Comparison of ENCODE assay signal across 10 mouse cellular contexts in genomic region chr13:52154844-52155587, GRCm38 (mm10).
DNase-seq lines count a peak whose midpoint lies in the region; ATAC-seq and TF ChIP-seq lines count a peak whose summit lies in the region.
"Had no signal": no experiment of that assay in that cellular context is flagged by ENCODE, and none has a peak within 500 bp of the region (broad histone marks: within the 10 kb centered on the region; RNA-seq: fewer than 3 reads in every experiment).

No protein-coding gene starts in this region.

- intact Hi-C loops in heart, adult 2 months (cut with DNase I) = no loop called here

- ATAC-seq in lung, embryonic 16.5 days (ENCODE audit: low read depth) = peak; percentile 75
- ATAC-seq in stomach, embryonic 14.5 days (ENCODE audit: insufficient number of reproducible peaks, insufficient read depth, low FRiP score, low read depth) = peak; percentile 39; the same call in 1 of the 2 replicates
- ATAC-seq: Patski had no signal

- TF ChIP-seq EP300 in heart, adult 2 months (IDR thresholded peaks at IDR 0.05; ENCODE audit: insufficient read depth, low read depth, low read length) = no peak

- H3K79me2 ChIP-seq in heart, adult 2 months (replicated peaks; ENCODE audit: control insufficient read depth, insufficient read depth, low read length) = no peaks in the 10 kb centered on the region

- H3K9me3 ChIP-seq in lung, embryonic 16.5 days (ENCODE audit: control insufficient read depth, low read length) = no peaks in the 10 kb centered on the region
- H3K9me3 ChIP-seq in stomach, embryonic 14.5 days (ENCODE audit: control insufficient read depth, low read depth, low read length) = no peaks in the 10 kb centered on the region
- H3K9me3 ChIP-seq: heart, embryonic 13.5 days had no signal

- H3K27me3 ChIP-seq in heart, adult 2 months (ENCODE audit: control insufficient read depth, insufficient read depth, low read length) = no peaks in the 10 kb centered on the region
- H3K27me3 ChIP-seq in lung, embryonic 16.5 days (ENCODE audit: control insufficient read depth, insufficient read depth, low read depth, low read length) = no peaks in the 10 kb centered on the region
- H3K27me3 ChIP-seq in stomach, embryonic 14.5 days (ENCODE audit: control insufficient read depth, insufficient read depth, low read length) = no peaks in the 10 kb centered on the region
- H3K27me3 ChIP-seq: heart, embryonic 13.5 days; Patski had no signal

- H3K27ac ChIP-seq in heart, adult 2 months = no peak overlapping the region
- H3K27ac ChIP-seq in layer of hippocampus, adult 2 months = peak overlapping the region; percentile 86
- H3K27ac ChIP-seq in lung, embryonic 16.5 days (ENCODE audit: low read length) = peak overlapping the region; percentile 41
- no peak overlapping the region for H3K27ac ChIP-seq in stomach, embryonic 14.5 days (ENCODE audit: low read length)
- H3K27ac ChIP-seq: heart, embryonic 13.5 days had no signal

- H3K36me3 ChIP-seq in heart, adult 2 months (ENCODE audit: control insufficient read depth, insufficient read depth, low read length) = no peaks in the 10 kb centered on the region
- no peaks in the 10 kb centered on the region for H3K36me3 ChIP-seq in lung, embryonic 16.5 days (ENCODE audit: control insufficient read depth, insufficient read depth, low read length)
- no peaks in the 10 kb centered on the region for H3K36me3 ChIP-seq in stomach, embryonic 14.5 days (ENCODE audit: control insufficient read depth, insufficient read depth, low read length)
- H3K36me3 ChIP-seq: heart, embryonic 13.5 days had no signal

- no peak for TF ChIP-seq POLR2A in heart, adult 2 months (IDR thresholded peaks at IDR 0.05; ENCODE audit: insufficient read depth, low read depth, low read length)

- H3K9ac ChIP-seq in heart, adult 2 months (ENCODE audit: low read depth, low read length) = no peak overlapping the region
- no peak overlapping the region for H3K9ac ChIP-seq in lung, embryonic 16.5 days (ENCODE audit: low read length)
- H3K9ac ChIP-seq in stomach, embryonic 14.5 days (replicated peaks; ENCODE audit: low read depth, low read length) = no peak overlapping the region
- H3K9ac ChIP-seq: heart, embryonic 13.5 days had no signal

- no peak overlapping the region for H3K4me3 ChIP-seq in heart, adult 2 months
- no peak overlapping the region; the same call in 1 of the 2 replicates for H3K4me3 ChIP-seq in layer of hippocampus, adult 2 months
- no peak overlapping the region for H3K4me3 ChIP-seq in lung, embryonic 16.5 days (ENCODE audit: low read length)
- no peak overlapping the region for H3K4me3 ChIP-seq in stomach, embryonic 14.5 days (ENCODE audit: low read depth, low read length)
- H3K4me3 ChIP-seq: heart, embryonic 13.5 days had no signal

- DNase-seq in heart, adult 2 months = peak; percentile 9 to 22
- DNase-seq in heart, adult 9 months (ENCODE audit: low spot score in 2 of 2) = no peak
- DNase-seq in brain, embryonic 18.5 days (ENCODE audit: low read depth, low spot score) = peak; percentile 71
- peak; percentile 12 for DNase-seq in heart, postnatal 4 days
- peak; percentile 36 to 82 for DNase-seq in layer of hippocampus, adult 2 months (ENCODE audit: low spot score in 2 of 2)
- DNase-seq in thymus, adult 18-20 months = no peak

- peak overlapping the region; percentile 26; the same call in 1 of the 2 replicates for H3K4me2 ChIP-seq in lung, embryonic 16.5 days (ENCODE audit: low read depth, low read length)
- peak overlapping the region; percentile 1; the same call in 1 of the 2 replicates for H3K4me2 ChIP-seq in stomach, embryonic 14.5 days (replicated peaks; ENCODE audit: low read depth, low read length)
- H3K4me2 ChIP-seq: heart, embryonic 13.5 days had no signal

- no peak for TF ChIP-seq CTCF in heart, adult 2 months (IDR thresholded peaks at IDR 0.05)
- TF ChIP-seq CTCF in layer of hippocampus, adult 2 months (conservative IDR thresholded peaks at IDR 0.05) = peak; percentile 50

- WGBS in heart, adult 2 months = 61% methylated on average over 14 of the region's 14 CpGs
- 23% methylated on average over 14 of the region's 14 CpGs for WGBS in lung, embryonic 16.5 days
- 27% methylated on average over 14 of the region's 14 CpGs for WGBS in stomach, embryonic 14.5 days

- no peaks in the 10 kb centered on the region; the same call in 1 of the 2 replicates for H3K4me1 ChIP-seq in heart, adult 2 months (ENCODE audit: control insufficient read depth, insufficient read depth, low read length)
- H3K4me1 ChIP-seq in lung, embryonic 16.5 days (replicated peaks; ENCODE audit: control insufficient read depth, insufficient read depth, low read length) = peaks cover 43% of the 10 kb centered on the region
- peaks cover 19% of the 10 kb centered on the region; the same call in 1 of the 2 replicates for H3K4me1 ChIP-seq in stomach, embryonic 14.5 days (ENCODE audit: control insufficient read depth, insufficient read depth, low read length)

Comparison
In these comparisons a context has a peak if more than half of its experiments do, and no peak if none do; other contexts are left out.
1. DNase-seq: peak in heart, adult 2 months (2 of 2), brain, embryonic 18.5 days (single experiment), heart, postnatal 4 days (single experiment) and layer of hippocampus, adult 2 months (2 of 2); none in heart, adult 9 months (0 of 2) and thymus, adult 18-20 months (0 of 2).
2. H3K27ac ChIP-seq: peak in layer of hippocampus, adult 2 months (single experiment) and lung, embryonic 16.5 days (single experiment); none in heart, adult 2 months (single experiment) and stomach, embryonic 14.5 days (single experiment).